Mouse (Mus musculus) heart, postnatal 0 days (tissue): ENCODE measurements at regions not wholly inside any gene's neighbourhood (a gene's known extent, or its start where the extent isn't known, plus 50 kb on each side); places are given as distances from the start of the nearest gene placed in this dataset.

Source experiments
- ATAC-seq: fragments of 200-750 bp; cut with Nextera tagmentation; 2 replicates; pipeline ENCODE4 v1.8.0; 2017; ENCODE audit warnings: low read depth, moderate number of reproducible peaks, moderate library complexity; ENCODE audit not compliant: insufficient read depth
- DNase-seq: peaks from one replicate; pipeline ENCODE4 v3.0.0-alpha.2; 2016; ENCODE audit warnings: low spot score
- H3K27ac ChIP-seq: fragments of 300-500 bp; sonication (generic); 2 replicates; pipeline ENCODE4 v1.5.1; 2014; ENCODE audit warnings: low read depth, mild to moderate bottlenecking
- H3K27me3 ChIP-seq: fragments of 300-500 bp; sonication (generic); 2 replicates; pipeline ENCODE4 v1.6.1; 2014; ENCODE audit warnings: low read length, mixed read lengths; ENCODE audit not compliant: control insufficient read depth, insufficient read depth
- H3K36me3 ChIP-seq: fragments of 300-500 bp; sonication (generic); replicated peaks from 2 replicates; pipeline ENCODE4 v1.6.1; 2014; ENCODE audit warnings: low read length, mixed read lengths; ENCODE audit not compliant: control insufficient read depth, insufficient read depth
- H3K4me1 ChIP-seq: fragments of 300-500 bp; sonication (generic); 2 replicates; pipeline ENCODE4 v1.6.1; 2014; ENCODE audit warnings: antibody characterized with exemption; ENCODE audit not compliant: control insufficient read depth, insufficient read depth
- H3K4me2 ChIP-seq: fragments of 300-500 bp; sonication (generic); 2 replicates; pipeline ENCODE4 v1.6.1; 2014; ENCODE audit warnings: low read depth, mild to moderate bottlenecking, low read length, moderate library complexity
- H3K4me3 ChIP-seq: fragments of 300-500 bp; sonication (generic); 2 replicates; pipeline ENCODE4 v1.5.1; 2014; ENCODE audit warnings: low read depth, low read length
- H3K9ac ChIP-seq: fragments of 300-500 bp; sonication (generic); replicated peaks from 2 replicates; pipeline ENCODE4 v1.6.1; 2014; ENCODE audit warnings: low read depth, low read length, mixed read lengths
- H3K9me3 ChIP-seq: fragments of 300-500 bp; sonication (generic); replicated peaks from 2 replicates; pipeline ENCODE4 v1.6.1; 2016; ENCODE audit warnings: low read length; ENCODE audit not compliant: control insufficient read depth
- CTCF ChIP-seq: IDR thresholded peaks from 2 replicates; pipeline ENCODE4 v1.5.1; 2016; ENCODE audit warnings: antibody characterized with exemption, control low read depth, low read depth
- EP300 ChIP-seq: IDR thresholded peaks from 2 replicates; pipeline ENCODE4 v1.6.1; 2016; ENCODE audit warnings: antibody characterized with exemption, low read depth
- WGBS: fragments of 180-500 bp; shearing (Covaris S2); extraction: QIAGEN DNeasy Blood & Tissue Kit; methylation state at CpG from one replicate; pipeline ENCODE4 v1.1.7; 2014; 5-methylcytosine and 5-hydroxymethylcytosine counted together

DNA sequence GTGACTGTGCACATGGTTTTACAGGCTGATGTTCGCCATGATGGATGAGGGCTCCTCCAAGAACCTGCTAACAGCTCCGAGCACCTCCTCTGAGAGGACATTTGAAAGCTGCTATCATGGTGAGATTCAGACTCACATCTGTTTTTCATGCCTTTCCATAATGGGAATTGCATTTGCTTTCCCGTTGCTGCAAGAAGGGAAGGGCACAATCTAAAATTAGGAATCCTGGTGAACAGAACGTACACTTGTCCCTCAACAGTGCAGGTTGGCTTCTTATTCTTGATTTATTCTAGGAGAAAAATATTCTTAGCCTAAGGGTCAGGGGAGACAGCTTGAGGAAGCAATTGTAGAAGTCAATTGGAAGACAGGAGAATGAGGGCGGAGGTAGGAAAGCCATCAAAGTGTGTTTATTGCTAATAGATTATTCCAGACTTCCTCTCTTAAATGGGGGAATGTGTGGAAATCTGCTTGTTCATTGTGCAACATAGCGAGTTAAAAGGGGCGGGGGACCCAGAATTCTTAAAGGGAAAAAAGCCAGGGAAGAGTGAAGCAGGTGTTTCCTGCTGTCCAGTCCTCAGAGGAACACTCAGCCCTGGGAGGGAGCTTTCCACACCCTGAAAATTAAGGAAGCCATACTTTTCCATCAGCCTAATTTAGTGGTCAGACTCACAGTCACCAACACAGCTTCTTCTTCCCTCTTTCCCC is 253.5 kb upstream of the Tnp1 start:
- Histone ChIP-seq H3K4me1 (peaks cover 20% of the 10 kb centered on the region), H3K27ac (no peak overlapping the region), H3K4me3 (no peak overlapping the region), H3K36me3 (no peaks in the 10 kb centered on the region), H3K9ac (no peak overlapping the region), H3K27me3 (no peaks in the 10 kb centered on the region), H3K9me3 (no peaks in the 10 kb centered on the region), H3K4me2 (no peak overlapping the region)
- no peak for DNase-seq
- TF ChIP-seq CTCF (no peak), EP300 (no peak)
- ATAC-seq = no peak
- 42% methylated on average over 7 of the region's 7 CpGs for WGBS

DNA sequence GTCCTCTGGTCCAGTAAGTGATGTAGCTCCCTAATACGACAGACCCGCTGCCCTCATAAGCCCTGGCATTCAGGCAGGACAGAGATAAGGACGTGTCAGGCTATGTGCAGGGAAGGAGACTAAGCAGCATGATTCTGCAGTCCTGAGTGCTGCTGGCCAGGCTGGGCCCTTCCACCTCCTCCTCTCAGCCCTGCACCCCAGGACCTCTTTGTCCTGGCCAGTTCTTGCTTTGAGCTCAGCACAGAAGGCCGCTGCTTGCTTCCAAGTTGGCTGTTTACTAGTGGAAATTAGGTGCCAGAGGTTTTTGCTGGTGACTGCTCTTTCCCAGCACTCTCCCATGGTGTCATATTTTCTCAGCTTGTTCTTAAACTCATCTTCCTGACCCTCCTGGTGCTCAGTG is 249.3 kb upstream of the Tnp1 start:
- no peak for DNase-seq
- Histone ChIP-seq H3K4me3 (no peak overlapping the region), H3K27ac (no peak overlapping the region), H3K4me1 (peaks cover 10% of the 10 kb centered on the region), H3K9me3 (no peaks in the 10 kb centered on the region), H3K36me3 (no peaks in the 10 kb centered on the region), H3K4me2 (no peak overlapping the region), H3K9ac (no peak overlapping the region), H3K27me3 (no peaks in the 10 kb centered on the region)
- 31% methylated on average over 4 of the region's 4 CpGs for WGBS
- peak; percentile 41; the same call in 1 of the 2 replicates for ATAC-seq
- no peak for TF ChIP-seq EP300
- no peak for TF ChIP-seq CTCF

DNA sequence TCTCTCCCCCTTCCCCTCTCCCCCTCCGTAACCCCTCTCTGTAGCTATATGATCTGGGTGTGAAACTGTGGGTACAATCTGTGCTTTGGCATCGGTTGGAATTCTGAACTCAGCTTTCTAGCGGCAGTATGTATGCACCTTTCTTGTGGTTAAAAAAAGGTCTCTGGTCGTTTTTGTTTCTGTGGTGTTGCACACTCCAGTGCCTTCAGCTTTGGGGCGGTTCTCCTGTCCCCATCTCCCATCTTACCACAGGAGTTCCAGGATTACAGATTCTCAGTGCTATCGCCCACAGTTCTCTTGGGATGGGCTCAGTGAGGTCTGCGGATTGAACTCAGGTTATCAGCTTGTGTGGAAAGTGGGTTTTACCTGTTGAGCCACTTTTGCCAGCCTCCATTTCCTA is 248.5 kb upstream of the Tnp1 start:
- Histone ChIP-seq H3K36me3 (no peaks in the 10 kb centered on the region), H3K9me3 (no peaks in the 10 kb centered on the region), H3K27ac (no peak overlapping the region), H3K9ac (no peak overlapping the region), H3K27me3 (no peaks in the 10 kb centered on the region), H3K4me3 (no peak overlapping the region), H3K4me2 (no peak overlapping the region), H3K4me1 (peaks cover 6% of the 10 kb centered on the region)
- TF ChIP-seq CTCF (no peak), EP300 (no peak)
- no peak for DNase-seq
- WGBS = 84% methylated on average over 7 of the region's 7 CpGs
- ATAC-seq = no peak

DNA sequence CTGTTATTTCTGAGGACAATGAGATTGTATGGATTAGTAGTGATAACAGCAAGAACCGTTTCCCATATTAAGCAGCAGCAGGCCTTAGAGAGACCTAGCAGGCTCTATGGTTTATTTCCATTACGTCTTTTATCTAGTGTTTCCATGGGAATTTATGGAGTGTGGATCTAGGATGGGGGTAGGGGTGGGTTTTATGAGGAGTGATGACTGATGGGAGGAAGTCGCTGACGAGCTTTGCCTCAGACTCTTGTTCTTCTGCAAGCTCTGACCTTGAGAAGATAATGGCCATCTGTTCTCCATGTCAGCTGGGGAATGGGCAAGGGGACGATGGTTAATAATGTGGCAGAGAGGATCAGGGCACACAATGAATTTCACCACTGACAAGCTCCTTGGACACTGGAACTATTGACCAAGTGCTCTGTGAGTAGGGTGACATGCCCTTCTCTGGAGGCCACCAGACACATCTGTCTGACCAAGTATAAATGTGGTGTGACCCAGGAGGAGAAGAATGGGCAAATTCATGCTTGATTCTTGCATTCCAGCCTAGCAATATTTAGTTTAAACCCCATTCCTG is 243.9 kb upstream of the Tnp1 start:
- Histone ChIP-seq H3K9me3 (no peaks in the 10 kb centered on the region), H3K4me1 (no peaks in the 10 kb centered on the region), H3K27me3 (no peaks in the 10 kb centered on the region), H3K36me3 (no peaks in the 10 kb centered on the region), H3K4me2 (no peak overlapping the region), H3K4me3 (no peak overlapping the region), H3K9ac (no peak overlapping the region), H3K27ac (no peak overlapping the region)
- no peak for ATAC-seq
- WGBS = 26% methylated on average over 5 of the region's 5 CpGs
- no peak for TF ChIP-seq CTCF
- no peak for TF ChIP-seq EP300
- DNase-seq = no peak

DNA sequence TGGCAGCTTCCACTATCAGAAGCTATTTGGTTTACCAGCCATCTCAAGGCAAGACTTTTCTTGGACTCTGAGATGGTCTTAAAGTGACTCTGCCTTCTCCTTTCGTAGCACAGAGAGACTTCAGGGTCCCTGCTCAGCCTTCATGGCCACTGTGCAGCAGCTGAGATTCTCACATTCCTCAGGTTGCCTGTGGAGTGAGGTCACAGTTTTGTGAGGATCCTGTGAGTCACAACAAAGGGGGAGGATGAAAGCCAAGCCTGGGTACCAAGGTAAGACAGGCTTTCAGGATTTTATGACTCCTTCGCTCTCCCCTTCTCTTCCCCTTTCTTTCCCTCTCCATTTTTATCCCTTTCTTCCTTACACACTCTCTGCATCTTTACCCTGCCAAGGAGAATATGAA is 241.6 kb upstream of the Tnp1 start:
- WGBS = 84% methylated on average over 2 of the region's 2 CpGs
- no peaks in the 10 kb centered on the region for H3K4me1 ChIP-seq
- H3K9ac ChIP-seq = no peak overlapping the region
- no peak for ATAC-seq
- H3K4me3 ChIP-seq = no peak overlapping the region
- TF ChIP-seq EP300 = no peak
- TF ChIP-seq CTCF = no peak
- no peak overlapping the region for H3K4me2 ChIP-seq
- no peak for DNase-seq
- no peaks in the 10 kb centered on the region for H3K27me3 ChIP-seq
- no peaks in the 10 kb centered on the region for H3K36me3 ChIP-seq
- H3K27ac ChIP-seq = no peak overlapping the region
- H3K9me3 ChIP-seq = no peaks in the 10 kb centered on the region

DNA sequence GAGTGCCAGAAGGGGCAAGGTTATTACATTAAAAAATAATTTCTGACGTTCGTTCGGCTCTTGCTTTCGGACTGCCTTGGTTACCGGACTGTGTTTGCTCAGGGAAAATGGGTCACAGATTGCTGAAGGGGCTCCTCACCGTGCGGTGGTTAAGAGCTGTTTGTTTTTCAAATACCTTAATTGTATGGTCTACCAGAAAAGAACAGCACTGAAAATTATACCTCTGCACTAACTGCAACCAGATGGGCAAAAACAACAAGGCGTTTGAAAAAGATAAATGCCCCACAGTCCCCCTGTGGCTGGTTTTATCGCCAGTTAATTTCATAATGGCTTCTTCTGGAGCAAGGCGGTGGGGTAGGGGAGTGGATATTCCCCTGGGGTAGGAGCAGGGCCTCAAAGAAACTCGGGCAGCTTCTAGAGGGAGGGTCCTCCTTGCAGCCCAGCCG is 236.2 kb upstream of the Tnp1 start:
- DNase-seq (no peak), ATAC-seq (no peak)
- H3K36me3 ChIP-seq = no peaks in the 10 kb centered on the region
- WGBS = 76% methylated on average over 12 of the region's 12 CpGs
- no peak overlapping the region for H3K4me3 ChIP-seq
- no peak overlapping the region for H3K9ac ChIP-seq
- H3K4me2 ChIP-seq = no peak overlapping the region
- H3K4me1 ChIP-seq = no peaks in the 10 kb centered on the region
- H3K27ac ChIP-seq = no peak overlapping the region
- no peak for TF ChIP-seq EP300
- no peak for TF ChIP-seq CTCF
- no peaks in the 10 kb centered on the region for H3K27me3 ChIP-seq
- H3K9me3 ChIP-seq = no peaks in the 10 kb centered on the region
